ENCODE assay signal across 26 mouse cellular contexts in the genomic region with DNA sequence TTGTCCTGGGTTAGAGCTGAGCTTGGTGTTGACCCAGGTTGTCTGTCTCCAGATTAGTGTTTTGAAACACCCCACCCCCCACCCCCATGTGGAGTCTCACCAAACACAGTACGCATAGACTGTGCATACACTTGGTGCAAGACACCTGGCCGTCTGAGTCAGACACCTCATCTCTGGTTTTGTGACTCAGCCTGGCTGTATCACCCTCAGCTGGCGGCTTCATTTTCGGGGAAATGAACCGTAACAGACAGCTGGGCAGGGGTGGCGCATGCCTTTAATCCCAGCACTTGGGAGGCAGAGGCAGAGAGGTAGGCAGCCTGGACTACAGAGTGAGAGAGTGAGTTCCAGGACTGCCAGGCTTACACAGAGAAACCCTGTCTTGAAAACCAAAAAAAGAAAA. TPM values are rescaled to one million over a fixed set of nuclear protein-coding genes. Genes with fewer than 3 reads are reported as not detected.
DNase-seq lines count a peak whose midpoint lies in the region; ATAC-seq and TF ChIP-seq lines count a peak whose summit lies in the region.
"Had no signal": no experiment of that assay in that cellular context is flagged by ENCODE, and none has a peak within 500 bp of the region (broad histone marks: within the 10 kb centered on the region; RNA-seq: fewer than 3 reads in every experiment).

No protein-coding gene starts in this region.

- H3K4me1 ChIP-seq in heart, embryonic 16.5 days (ENCODE audit: control insufficient read depth, insufficient read depth, low read length): no peaks in the 10 kb centered on the region
- H3K4me1 ChIP-seq in heart, embryonic 12.5 days (replicated peaks): 0 out of 2 replicates have a peak, but pooled peaks cover 13% of the 10 kb centered on the region
- no peaks in the 10 kb centered on the region for H3K4me1 ChIP-seq in limb, embryonic 14.5 days (ENCODE audit: control insufficient read depth, insufficient read depth, low read length)
- H3K4me1 ChIP-seq in limb, embryonic 10.5 days: peaks cover 11% of the 10 kb centered on the region
- H3K4me1 ChIP-seq in hindbrain, embryonic 13.5 days (replicated peaks): peaks cover 19% of the 10 kb centered on the region

- H3K4me2 ChIP-seq in heart, embryonic 16.5 days (ENCODE audit: low read depth, low read length): no peak overlapping the region
- H3K4me2 ChIP-seq in heart, embryonic 12.5 days: no peak overlapping the region
- no peak overlapping the region for H3K4me2 ChIP-seq in limb, embryonic 14.5 days (replicated peaks; ENCODE audit: low read depth, low read length, severe bottlenecking)
- H3K4me2 ChIP-seq in hindbrain, embryonic 13.5 days: no peak overlapping the region
- H3K4me2 ChIP-seq: embryonic facial prominence, embryonic 15.5 days; heart, embryonic 13.5 days; lung, embryonic 14.5 days; midbrain, embryonic 11.5 days; neural tube, embryonic 12.5 days had no signal

- no peak for TF ChIP-seq CTCF in C2C12 (IDR thresholded peaks at IDR 0.05; ENCODE audit: control insufficient read depth, insufficient read depth, insufficient read length)

- H3K79me2 ChIP-seq in C2C12 (ENCODE audit: control insufficient read depth, insufficient read depth): no peaks in the 10 kb centered on the region

- H3K9ac ChIP-seq in heart, embryonic 16.5 days (ENCODE audit: low read length): no peak overlapping the region
- no peak overlapping the region for H3K9ac ChIP-seq in heart, embryonic 12.5 days
- no peak overlapping the region for H3K9ac ChIP-seq in limb, embryonic 14.5 days (ENCODE audit: low read depth, low read length, severe bottlenecking)
- H3K9ac ChIP-seq in hindbrain, embryonic 13.5 days: no peak overlapping the region
- H3K9ac ChIP-seq: embryonic facial prominence, embryonic 15.5 days; heart, embryonic 13.5 days; lung, embryonic 14.5 days; neural tube, embryonic 12.5 days had no signal

- H3K9me3 ChIP-seq in heart, embryonic 16.5 days (replicated peaks; ENCODE audit: control insufficient read depth, low read length): no peaks in the 10 kb centered on the region
- H3K9me3 ChIP-seq in heart, embryonic 12.5 days (replicated peaks): no peaks in the 10 kb centered on the region
- no peaks in the 10 kb centered on the region for H3K9me3 ChIP-seq in limb, embryonic 14.5 days (ENCODE audit: control insufficient read depth, low read length)
- H3K9me3 ChIP-seq in limb, embryonic 10.5 days (replicated peaks): no peaks in the 10 kb centered on the region
- H3K9me3 ChIP-seq in hindbrain, embryonic 13.5 days: no peaks in the 10 kb centered on the region
- H3K9me3 ChIP-seq: embryonic facial prominence, embryonic 15.5 days; G1E; heart, embryonic 13.5 days; neural tube, embryonic 12.5 days had no signal

- no peaks in the 10 kb centered on the region for H3K36me3 ChIP-seq in heart, embryonic 16.5 days (ENCODE audit: control insufficient read depth, insufficient read depth)
- no peaks in the 10 kb centered on the region for H3K36me3 ChIP-seq in heart, embryonic 12.5 days
- no peaks in the 10 kb centered on the region for H3K36me3 ChIP-seq in limb, embryonic 14.5 days (ENCODE audit: control insufficient read depth, insufficient read depth, low read length)
- H3K36me3 ChIP-seq in limb, embryonic 10.5 days: no peaks in the 10 kb centered on the region
- H3K36me3 ChIP-seq in C2C12 (ENCODE audit: control insufficient read depth, insufficient read depth): no peaks in the 10 kb centered on the region
- no peaks in the 10 kb centered on the region for H3K36me3 ChIP-seq in hindbrain, embryonic 13.5 days
- H3K36me3 ChIP-seq: embryonic facial prominence, embryonic 15.5 days; G1E; heart, embryonic 13.5 days; neural tube, embryonic 12.5 days had no signal

- no peaks in the 10 kb centered on the region for H3K27me3 ChIP-seq in heart, embryonic 16.5 days (ENCODE audit: control insufficient read depth, insufficient read depth, low read length)
- 0 out of 2 replicates have a peak, but pooled peaks cover 8% of the 10 kb centered on the region for H3K27me3 ChIP-seq in heart, embryonic 12.5 days (replicated peaks)
- H3K27me3 ChIP-seq in limb, embryonic 14.5 days (ENCODE audit: control insufficient read depth, insufficient read depth, low read length): no peaks in the 10 kb centered on the region
- H3K27me3 ChIP-seq in limb, embryonic 10.5 days (ENCODE audit: low read depth, poor library complexity, severe bottlenecking): peaks cover 8% of the 10 kb centered on the region; the same call in 1 of the 2 replicates
- H3K27me3 ChIP-seq in C2C12 (ENCODE audit: control insufficient read depth, insufficient read depth, insufficient read length): peaks cover 32% of the 10 kb centered on the region
- no peaks in the 10 kb centered on the region for H3K27me3 ChIP-seq in hindbrain, embryonic 13.5 days
- H3K27me3 ChIP-seq: embryonic facial prominence, embryonic 15.5 days; neural tube, embryonic 12.5 days had no signal

- H3K4me3 ChIP-seq in heart, embryonic 16.5 days (ENCODE audit: low read length): no peak overlapping the region
- H3K4me3 ChIP-seq in heart, embryonic 12.5 days: no peak overlapping the region
- no peak overlapping the region for H3K4me3 ChIP-seq in limb, embryonic 14.5 days (replicated peaks; ENCODE audit: low read length)
- H3K4me3 ChIP-seq in limb, embryonic 10.5 days: no peak overlapping the region
- no peak overlapping the region for H3K4me3 ChIP-seq in C2C12 (ENCODE audit: insufficient read depth, poor library complexity, severe bottlenecking)
- H3K4me3 ChIP-seq in hindbrain, embryonic 13.5 days: no peak overlapping the region
- H3K4me3 ChIP-seq: embryonic facial prominence, embryonic 15.5 days; heart, embryonic 13.5 days; neural tube, embryonic 12.5 days had no signal

- DNase-seq in limb, embryonic 14.5 days (ENCODE audit: low spot score): no peak
- DNase-seq in limb, embryonic 10.5 days (ENCODE audit: low spot score): no peak
- peak; percentile 52 for DNase-seq in brain, adult 2 months (ENCODE audit: low read depth, low spot score)
- DNase-seq in left cerebral cortex, adult 18-20 months (ENCODE audit: low spot score in 2 of 2): no peak
- DNase-seq: cerebellum, adult 9-11 months; gastrocnemius, postnatal 10 days; heart, adult 11 months; heart, postnatal 36 days; lung, embryonic 14.5 days; lung, postnatal 4 days; right cerebral cortex, adult 18-20 months; thymus, postnatal 4 days had no signal

- no peak overlapping the region for H3K27ac ChIP-seq in heart, embryonic 16.5 days (ENCODE audit: low read length)
- no peak overlapping the region for H3K27ac ChIP-seq in heart, embryonic 12.5 days (ENCODE audit: poor library complexity, severe bottlenecking)
- H3K27ac ChIP-seq in limb, embryonic 14.5 days (replicated peaks; ENCODE audit: low read depth, low read length): no peak overlapping the region
- H3K27ac ChIP-seq in limb, embryonic 10.5 days: no peak overlapping the region; the same call in 1 of the 2 replicates
- no peak overlapping the region for H3K27ac ChIP-seq in hindbrain, embryonic 13.5 days
- H3K27ac ChIP-seq: embryonic facial prominence, embryonic 15.5 days; heart, embryonic 13.5 days; hindbrain, postnatal 0 days; neural tube, embryonic 12.5 days had no signal

- TF ChIP-seq POLR2A in limb, embryonic 14.5 days (IDR thresholded peaks at IDR 0.05; ENCODE audit: borderline replicate concordance, extremely low read depth, insufficient read depth, insufficient read length): no peak

- WGBS in heart, embryonic 16.5 days: 71% methylated on average over 6 of the region's 6 CpGs
- 71% methylated on average over 6 of the region's 6 CpGs for WGBS in heart, embryonic 12.5 days
- whole genome bisulfite sequencing in limb, embryonic 14.5 days: 50% methylated on average over 6 of the region's 6 CpGs
- WGBS in limb, embryonic 10.5 days: 71% methylated on average over 6 of the region's 6 CpGs
- 52% methylated on average over 6 of the region's 6 CpGs for WGBS in hindbrain, embryonic 13.5 days

- no peak overlapping the region for H3ac ChIP-seq in C2C12 (ENCODE audit: control insufficient read depth, insufficient read length, low read depth)

- 0 out of 2 replicates have a peak, but pooled peaks have one; percentile 21 for ATAC-seq in heart, embryonic 16.5 days (replicated peaks; ENCODE audit: extremely low read depth, insufficient read depth, low FRiP score)
- no peak for ATAC-seq in heart, embryonic 12.5 days (ENCODE audit: insufficient number of reproducible peaks, low FRiP score)
- ATAC-seq in limb, embryonic 14.5 days (ENCODE audit: low FRiP score, low read depth): 0 out of 2 replicates have a peak, but pooled peaks have one; percentile 19
- no peak for ATAC-seq in hindbrain, embryonic 13.5 days (ENCODE audit: low FRiP score)
- ATAC-seq: CD4-positive, CD25-positive, alpha-beta regulatory T cell, adult 4 months; hindbrain, postnatal 0 days; intestine, postnatal 0 days had no signal

- no peaks in the 10 kb centered on the region for H3K79me3 ChIP-seq in C2C12 (ENCODE audit: low read depth)

RNA-seq across cellular contexts. Expression of gene Sox10, which starts 11.9 kb away (rescaled TPM):
- polyA plus RNA-seq in heart, embryonic 16.5 days (2015; fragmentation: Nextera tagmentation; extraction: Ambion mirVana): 0.39 and 0.59 TPM in 2 replicates
- polyA plus RNA-seq in heart, embryonic 12.5 days (2016; fragmentation: Nextera tagmentation; extraction: Ambion mirVana): 0.28 and 0.44 TPM in 2 replicates
- 20.3 and 26.9 TPM in 2 replicates for polyA plus RNA-seq in limb, embryonic 14.5 days (2012; rRNA removed)
- 7.8 and 9.0 TPM in 2 replicates for polyA plus RNA-seq in limb, embryonic 14.5 days (2014; fragmentation: Nextera tagmentation; extraction: Ambion mirVana)
- 0.75 and 1.8 TPM in 2 replicates for polyA plus RNA-seq in limb, embryonic 10.5 days (2016; fragmentation: Nextera tagmentation; extraction: Ambion mirVana)
- not detected for polyA plus RNA-seq in C2C12 (2012; fragmentation: generic; extraction: Trizol)
- 10 to 100 TPM; 19.6 to 26.1 TPM for total RNA-seq in left cerebral cortex, adult 18-20 months (2021)
- 6.6 and 8.1 TPM in 2 replicates for polyA plus RNA-seq in hindbrain, embryonic 13.5 days (2015; fragmentation: Nextera tagmentation; extraction: Ambion mirVana)
- total RNA-seq: liver, adult 2 months; monocyte, adult 5-6 weeks had no signal
- polyA plus RNA-seq: CD4-positive, CD25-positive, alpha-beta regulatory T cell, adult 4 months; G1E; liver, adult 2 months had no signal

RNA-seq across cellular contexts. Expression of gene 1700088E04Rik, which starts 35.9 kb away (rescaled TPM):
- 11.0 and 12.0 TPM in 2 replicates for polyA plus RNA-seq in heart, embryonic 16.5 days (2015; fragmentation: Nextera tagmentation; extraction: Ambion mirVana)
- 6.3 and 6.6 TPM in 2 replicates for polyA plus RNA-seq in heart, embryonic 12.5 days (2016; fragmentation: Nextera tagmentation; extraction: Ambion mirVana)
- polyA plus RNA-seq in limb, embryonic 14.5 days (2012; rRNA removed): 3.8 and 4.7 TPM in 2 replicates
- polyA plus RNA-seq in limb, embryonic 14.5 days (2014; fragmentation: Nextera tagmentation; extraction: Ambion mirVana): 6.1 and 7.1 TPM in 2 replicates
- polyA plus RNA-seq in limb, embryonic 10.5 days (2016; fragmentation: Nextera tagmentation; extraction: Ambion mirVana): 5.2 and 5.7 TPM in 2 replicates
- 5.6 TPM for polyA plus RNA-seq in C2C12 (2012; fragmentation: generic; extraction: Trizol)
- 10 to 100 TPM in 1 of 2 experiments, 1 to 10 TPM in 1; 7.3 to 10.8 TPM for total RNA-seq in left cerebral cortex, adult 18-20 months (2021)
- 15.3 and 22.1 TPM in 2 replicates for polyA plus RNA-seq in hindbrain, embryonic 13.5 days (2015; fragmentation: Nextera tagmentation; extraction: Ambion mirVana)
- total RNA-seq: monocyte, adult 5-6 weeks had no signal

RNA-seq across cellular contexts. Expression of gene Polr2f, which starts 36.1 kb away (rescaled TPM):
- 222 and 262 TPM in 2 replicates for polyA plus RNA-seq in heart, embryonic 16.5 days (2015; fragmentation: Nextera tagmentation; extraction: Ambion mirVana)
- 265 and 289 TPM in 2 replicates for polyA plus RNA-seq in heart, embryonic 12.5 days (2016; fragmentation: Nextera tagmentation; extraction: Ambion mirVana)
- 116 and 192 TPM in 2 replicates for polyA plus RNA-seq in limb, embryonic 14.5 days (2012; rRNA removed)
- 326 and 334 TPM in 2 replicates for polyA plus RNA-seq in limb, embryonic 14.5 days (2014; fragmentation: Nextera tagmentation; extraction: Ambion mirVana)
- 351 and 426 TPM in 2 replicates for polyA plus RNA-seq in limb, embryonic 10.5 days (2016; fragmentation: Nextera tagmentation; extraction: Ambion mirVana)
- polyA plus RNA-seq in C2C12 (2012; fragmentation: generic; extraction: Trizol): 436 TPM
- total RNA-seq in left cerebral cortex, adult 18-20 months (2021): 100 to 1,000 TPM; 102 to 111 TPM
- 263 and 295 TPM in 2 replicates for polyA plus RNA-seq in hindbrain, embryonic 13.5 days (2015; fragmentation: Nextera tagmentation; extraction: Ambion mirVana)

RNA-seq across cellular contexts. Expression of gene Pick1, which starts 52.1 kb away (rescaled TPM):
- polyA plus RNA-seq in heart, embryonic 16.5 days (2015; fragmentation: Nextera tagmentation; extraction: Ambion mirVana): 36.5 and 37.9 TPM in 2 replicates
- 33.8 and 37.6 TPM in 2 replicates for polyA plus RNA-seq in heart, embryonic 12.5 days (2016; fragmentation: Nextera tagmentation; extraction: Ambion mirVana)
- polyA plus RNA-seq in limb, embryonic 14.5 days (2012; rRNA removed): 82.4 and 82.6 TPM in 2 replicates
- polyA plus RNA-seq in limb, embryonic 14.5 days (2014; fragmentation: Nextera tagmentation; extraction: Ambion mirVana): 23.3 and 25.7 TPM in 2 replicates
- polyA plus RNA-seq in limb, embryonic 10.5 days (2016; fragmentation: Nextera tagmentation; extraction: Ambion mirVana): 38.3 and 52.5 TPM in 2 replicates
- 15.3 TPM for polyA plus RNA-seq in C2C12 (2012; fragmentation: generic; extraction: Trizol)
- total RNA-seq in left cerebral cortex, adult 18-20 months (2021): 10 to 100 TPM; 47.1 to 54.0 TPM
- 83.8 and 90.6 TPM in 2 replicates for polyA plus RNA-seq in hindbrain, embryonic 13.5 days (2015; fragmentation: Nextera tagmentation; extraction: Ambion mirVana)

RNA-seq across cellular contexts. Expression of gene Gm49486, which starts 52.3 kb away (rescaled TPM):
- polyA plus RNA-seq in heart, embryonic 16.5 days (2015; fragmentation: Nextera tagmentation; extraction: Ambion mirVana): 0.63 and 0.67 TPM in 2 replicates
- 0.49 and 1.0 TPM in 2 replicates for polyA plus RNA-seq in heart, embryonic 12.5 days (2016; fragmentation: Nextera tagmentation; extraction: Ambion mirVana)
- polyA plus RNA-seq in limb, embryonic 14.5 days (2012; rRNA removed): 1.5 and 2.6 TPM in 2 replicates
- polyA plus RNA-seq in limb, embryonic 14.5 days (2014; fragmentation: Nextera tagmentation; extraction: Ambion mirVana): 0.89 and 1.2 TPM in 2 replicates
- polyA plus RNA-seq in limb, embryonic 10.5 days (2016; fragmentation: Nextera tagmentation; extraction: Ambion mirVana): 0.11 and 0.48 TPM in 2 replicates
- 0.01 TPM for polyA plus RNA-seq in C2C12 (2012; fragmentation: generic; extraction: Trizol)
- total RNA-seq in left cerebral cortex, adult 18-20 months (2021): under 1 TPM; 0.16 to 0.42 TPM
- polyA plus RNA-seq in hindbrain, embryonic 13.5 days (2015; fragmentation: Nextera tagmentation; extraction: Ambion mirVana): 1.6 and 2.0 TPM in 2 replicates
- total RNA-seq: liver, adult 2 months; monocyte, adult 5-6 weeks had no signal
- polyA plus RNA-seq: G1E; liver, adult 2 months had no signal

Comparison
In these comparisons a context has a peak if more than half of its experiments do, and no peak if none do; other contexts are left out.
1. ATAC-seq: peak in heart, embryonic 16.5 days (single experiment) and limb, embryonic 14.5 days (single experiment); none in heart, embryonic 12.5 days (single experiment) and hindbrain, embryonic 13.5 days (single experiment).